Mouse (Mus musculus) liver, adult 2 months (tissue): ENCODE measurements around the gene Prdm16. TPM values are rescaled to one million over a fixed set of nuclear protein-coding genes. Genes with fewer than 3 reads are reported as not detected.

Experiments
- DNase-seq: peaks from one replicate; pipeline ENCODE4 v3.0.0-alpha.2; 2011; ENCODE audit warnings: low read depth, low spot score; ENCODE audit errors: extremely low read depth
- H3K27ac ChIP-seq: fragments of 200-500 bp; replicated peaks from 2 replicates; pipeline ENCODE4 v1.5.1; 2012; ENCODE audit warnings: low read depth, mild to moderate bottlenecking, control low read depth, inconsistent platforms, low read length; ENCODE audit not compliant: insufficient read depth
- H3K27me3 ChIP-seq: fragments of 200-500 bp; 2 replicates; pipeline ENCODE4 v1.6.1; 2012; ENCODE audit warnings: mild to moderate bottlenecking, moderate library complexity, low read length, inconsistent platforms; ENCODE audit not compliant: control insufficient read depth, insufficient read depth
- H3K36me3 ChIP-seq: fragments of 200-500 bp; 2 replicates; pipeline ENCODE4 v1.6.1; 2012; ENCODE audit warnings: low read length, inconsistent platforms; ENCODE audit not compliant: control insufficient read depth, insufficient read depth
- H3K4me1 ChIP-seq: fragments of 200-500 bp; 2 replicates; pipeline ENCODE4 v1.6.1; 2011; ENCODE audit warnings: low read length; ENCODE audit not compliant: control insufficient read depth, insufficient read depth
- H3K4me3 ChIP-seq: fragments of 200-500 bp; 2 replicates; pipeline ENCODE4 v1.5.1; 2011; ENCODE audit warnings: low read depth, mild to moderate bottlenecking, control low read depth, low read length, moderate library complexity; ENCODE audit not compliant: insufficient read depth
- H3K79me2 ChIP-seq: fragments of 200-500 bp; 2 replicates; pipeline ENCODE4 v1.6.1; 2012; ENCODE audit warnings: inconsistent platforms, mild to moderate bottlenecking, low read length, moderate library complexity; ENCODE audit not compliant: control insufficient read depth, insufficient read depth
- H3K9ac ChIP-seq: fragments of 200-500 bp; 2 replicates; pipeline ENCODE4 v1.6.1; 2012; ENCODE audit warnings: low read depth, mild to moderate bottlenecking, control low read depth, inconsistent platforms, low read length
- CTCF ChIP-seq: fragments of 200-500 bp; IDR thresholded peaks from 2 replicates; pipeline ENCODE4 v1.5.1; 2011; ENCODE audit warnings: low read depth, low read length, control low read depth
- POLR2A ChIP-seq: fragments of 200-500 bp; IDR thresholded peaks from 2 replicates; pipeline ENCODE4 v1.6.1; 2011; ENCODE audit warnings: low read length, control low read depth; ENCODE audit not compliant: insufficient read depth; ENCODE audit errors: extremely low read depth
- WGBS: fragments of 180-500 bp; shearing (Covaris S2); methylation state at CpG from one replicate; pipeline ENCODE4 v1.1.7; 2018; 5-methylcytosine and 5-hydroxymethylcytosine counted together
- polyA plus RNA-seq: library from polyadenylated mRNA; depleted of rRNA; stranded (reverse); fragments of >200 nt; gene quantifications from 2 replicates; pipeline ENCODE4 v1.2.3, GENCODE M21; 2012
- total RNA-seq: library from RNA; depleted of rRNA; stranded (reverse); fragments of >200 nt; gene quantifications from 2 replicates; pipeline ENCODE4 v1.2.3, GENCODE M21; 2014

Prdm16 gene
- total and polyA plus RNA-seq, 2 experiments = 0.22 to 0.37 TPM

DNA sequence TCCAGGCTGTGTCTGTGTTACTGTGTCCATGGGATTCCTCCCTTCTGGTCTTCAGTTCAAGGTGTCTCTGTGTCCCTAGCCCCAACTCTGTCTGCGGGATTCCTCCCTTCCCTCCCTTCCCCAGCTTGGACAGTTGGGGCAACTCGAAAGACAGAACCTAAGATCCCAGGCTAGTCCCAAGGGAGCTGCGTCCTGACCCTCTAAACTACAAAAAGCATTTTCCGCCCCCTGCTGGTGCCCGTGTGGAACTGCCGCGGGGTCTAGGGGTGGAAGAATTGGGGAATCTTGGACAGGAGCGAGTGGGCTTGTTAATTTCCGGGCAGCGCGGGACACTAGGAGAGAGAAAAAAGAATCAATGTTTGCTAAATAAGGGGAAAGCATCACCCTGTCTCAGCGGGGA, 37.9 kb upstream of the Prdm16 start:
- WGBS = 2% methylated on average over 12 of the region's 12 CpGs
- no peaks in the 10 kb centered on the region for H3K36me3 ChIP-seq
- no peak overlapping the region for H3K4me3 ChIP-seq
- H3K4me1 ChIP-seq = no peaks in the 10 kb centered on the region
- H3K27ac ChIP-seq = no peak overlapping the region
- no peak for TF ChIP-seq POLR2A
- TF ChIP-seq CTCF = peak; percentile 84
- H3K9ac ChIP-seq = no peak overlapping the region
- no peaks in the 10 kb centered on the region for H3K27me3 ChIP-seq
- H3K79me2 ChIP-seq = no peaks in the 10 kb centered on the region
- DNase-seq = peak; percentile 4

DNA sequence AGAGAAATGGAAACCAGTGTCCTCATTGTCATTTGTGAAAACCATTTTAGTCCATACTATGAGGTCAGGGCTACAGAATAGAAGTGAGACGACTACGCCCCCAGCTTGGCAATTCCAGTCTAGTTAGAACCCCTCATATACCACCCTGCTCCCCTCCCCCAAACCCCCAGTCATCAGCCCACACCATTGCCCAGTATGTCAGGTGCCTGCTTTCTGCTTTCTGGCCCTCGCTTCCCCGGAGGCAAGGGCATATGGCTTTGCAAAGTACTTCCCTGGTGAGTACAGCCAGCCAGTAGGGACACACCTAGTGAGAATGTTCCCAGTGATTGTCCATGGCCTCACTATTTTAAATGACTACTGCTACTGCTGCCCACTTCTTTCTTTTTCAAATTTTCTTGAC, 37.3 kb upstream of the Prdm16 start:
- H3K79me2 ChIP-seq = no peaks in the 10 kb centered on the region
- no peak for DNase-seq
- no peaks in the 10 kb centered on the region for H3K4me1 ChIP-seq
- TF ChIP-seq CTCF = no peak
- no peak for TF ChIP-seq POLR2A
- no peaks in the 10 kb centered on the region for H3K27me3 ChIP-seq
- H3K36me3 ChIP-seq = no peaks in the 10 kb centered on the region
- WGBS = 82% methylated on average over 4 of the region's 4 CpGs
- H3K27ac ChIP-seq = no peak overlapping the region
- no peak overlapping the region for H3K4me3 ChIP-seq
- H3K9ac ChIP-seq = no peak overlapping the region

DNA sequence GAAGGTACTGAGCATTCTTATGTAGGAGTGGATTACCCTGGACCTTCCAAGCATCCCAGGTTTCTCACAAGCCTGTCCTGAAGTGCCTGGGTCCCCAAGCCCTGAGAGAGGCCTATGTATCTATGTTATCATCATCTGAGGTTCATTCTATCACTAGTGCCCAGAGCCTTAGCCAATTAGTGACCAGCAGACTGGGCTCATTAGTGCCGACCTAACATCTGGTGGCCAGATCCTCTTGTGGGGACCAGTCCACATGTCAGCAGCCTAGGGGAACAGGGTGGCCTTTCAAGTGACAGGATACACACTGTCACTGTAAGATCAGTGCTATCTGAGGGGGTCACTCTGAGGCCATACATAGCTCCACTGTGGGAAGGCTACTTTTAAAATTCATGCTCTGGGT, 35.4 kb upstream of the Prdm16 start:
- Histone ChIP-seq H3K9ac (no peak overlapping the region), H3K27ac (no peak overlapping the region), H3K36me3 (no peaks in the 10 kb centered on the region), H3K4me1 (no peaks in the 10 kb centered on the region), H3K27me3 (no peaks in the 10 kb centered on the region), H3K4me3 (no peak overlapping the region), H3K79me2 (no peaks in the 10 kb centered on the region)
- no peak for TF ChIP-seq POLR2A
- TF ChIP-seq CTCF = no peak
- DNase-seq = no peak
- 59% methylated on average over 1 of the region's 1 CpGs for WGBS

DNA sequence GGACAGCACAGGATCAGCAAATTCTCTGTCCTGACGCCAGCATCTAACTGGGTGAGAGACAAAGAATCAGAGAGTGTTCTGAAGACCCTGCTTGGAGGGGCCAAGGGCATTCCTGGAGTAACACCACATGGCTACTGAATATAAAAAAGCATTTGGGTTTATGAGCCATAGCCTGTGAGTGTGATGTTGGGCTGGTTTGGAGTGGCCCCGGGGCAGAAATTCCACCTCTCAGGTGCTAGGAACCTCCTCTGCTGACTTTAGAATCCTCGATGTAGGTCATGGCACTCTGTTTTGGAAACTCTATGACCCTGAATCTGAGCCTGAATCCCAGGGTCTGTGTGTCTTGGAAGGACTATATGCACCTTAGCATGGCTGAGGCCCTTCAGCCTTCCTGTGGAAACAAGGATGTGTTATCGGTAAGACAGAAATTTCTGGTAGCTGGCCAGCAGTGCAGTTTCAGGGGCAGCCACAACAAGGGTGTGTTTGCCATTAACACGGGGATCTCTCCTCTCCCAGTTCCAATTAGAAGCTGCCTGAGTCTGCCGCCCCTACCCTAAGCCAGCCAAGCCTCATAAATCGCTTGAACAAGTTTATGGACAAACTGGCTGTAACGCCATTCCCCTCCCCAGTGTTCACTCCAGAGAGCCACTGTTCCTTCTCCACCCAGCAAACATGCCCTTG, 34.7 kb upstream of the Prdm16 start:
- DNase-seq = no peak
- Histone ChIP-seq H3K4me3 (no peak overlapping the region), H3K9ac (no peak overlapping the region), H3K4me1 (no peaks in the 10 kb centered on the region), H3K27me3 (no peaks in the 10 kb centered on the region), H3K79me2 (no peaks in the 10 kb centered on the region), H3K27ac (no peak overlapping the region), H3K36me3 (no peaks in the 10 kb centered on the region)
- WGBS = 75% methylated on average over 8 of the region's 8 CpGs
- TF ChIP-seq POLR2A (no peak), CTCF (no peak)

DNA sequence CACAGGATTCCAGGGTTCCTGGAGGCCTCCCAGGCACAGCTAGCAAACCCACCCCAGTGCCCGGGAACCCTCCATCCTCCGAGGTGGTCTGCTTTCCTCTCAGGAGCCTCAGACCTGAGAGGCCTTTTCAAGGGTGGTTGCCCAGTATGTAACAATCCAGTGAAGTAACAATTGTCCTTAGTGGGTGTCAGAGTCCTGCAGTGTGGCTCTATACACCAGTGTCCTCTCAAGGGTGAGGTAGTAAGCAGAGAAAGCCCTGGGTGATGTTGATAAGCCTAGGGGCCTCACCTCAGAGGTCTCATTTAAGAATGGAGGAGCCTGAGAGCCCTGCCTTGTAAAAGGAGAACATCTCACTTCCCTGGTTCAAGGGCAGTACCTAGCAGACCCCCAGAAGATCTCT, 31.1 kb upstream of the Prdm16 start, which contains the start of gene Actrt2:
TSS of gene Actrt2 (minus strand) at position 101 of the 400 bp plus-strand sequence.
- Histone ChIP-seq H3K4me1 (no peaks in the 10 kb centered on the region), H3K4me3 (no peak within 1 kb of the TSS), H3K9ac (no peak within 1 kb of the TSS), H3K36me3 (no peaks in the 10 kb centered on the region), H3K27me3 (no peaks in the 10 kb centered on the region), H3K79me2 (no peaks in the 10 kb centered on the region), H3K27ac (no peak within 1 kb of the TSS)
- 83% methylated on average over 2 of the region's 2 CpGs for WGBS
- DNase-seq = no peak
- TF ChIP-seq POLR2A (no peak), CTCF (no peak)

DNA sequence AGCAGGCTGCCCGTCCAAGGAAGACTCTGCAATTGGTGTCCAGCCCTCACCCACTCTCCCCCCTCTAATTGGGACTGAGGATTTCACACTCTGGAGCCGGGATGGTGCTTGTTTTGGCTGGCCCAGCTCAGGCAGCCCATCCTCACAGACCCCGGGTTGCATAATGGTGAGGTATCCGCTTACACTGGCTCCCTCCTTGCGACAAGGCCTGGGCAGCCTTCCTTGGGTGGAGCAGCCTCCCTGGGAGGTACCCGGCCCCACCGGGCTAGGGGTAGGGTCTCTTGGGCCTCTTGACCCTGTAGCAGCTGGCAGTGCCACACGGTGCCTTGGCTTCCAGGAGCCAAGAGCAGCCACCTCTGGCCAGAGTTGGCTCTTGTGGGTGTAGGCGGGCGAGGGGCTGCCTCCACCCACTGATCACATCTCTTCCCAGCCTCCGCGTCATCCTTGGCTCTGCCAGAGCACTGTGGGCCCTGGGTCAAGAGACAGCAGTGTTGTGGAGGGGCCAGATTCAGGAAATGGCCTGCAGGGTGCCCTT, 26.1 kb upstream of the Prdm16 start:
- no peak overlapping the region for H3K4me3 ChIP-seq
- WGBS = 74% methylated on average over 12 of the region's 12 CpGs
- H3K4me1 ChIP-seq = no peaks in the 10 kb centered on the region
- no peak overlapping the region for H3K27ac ChIP-seq
- H3K36me3 ChIP-seq = no peaks in the 10 kb centered on the region
- H3K79me2 ChIP-seq = no peaks in the 10 kb centered on the region
- TF ChIP-seq CTCF (no peak), POLR2A (no peak)
- DNase-seq = no peak
- H3K27me3 ChIP-seq = no peaks in the 10 kb centered on the region
- H3K9ac ChIP-seq = no peak overlapping the region
